In the genomic region with DNA sequence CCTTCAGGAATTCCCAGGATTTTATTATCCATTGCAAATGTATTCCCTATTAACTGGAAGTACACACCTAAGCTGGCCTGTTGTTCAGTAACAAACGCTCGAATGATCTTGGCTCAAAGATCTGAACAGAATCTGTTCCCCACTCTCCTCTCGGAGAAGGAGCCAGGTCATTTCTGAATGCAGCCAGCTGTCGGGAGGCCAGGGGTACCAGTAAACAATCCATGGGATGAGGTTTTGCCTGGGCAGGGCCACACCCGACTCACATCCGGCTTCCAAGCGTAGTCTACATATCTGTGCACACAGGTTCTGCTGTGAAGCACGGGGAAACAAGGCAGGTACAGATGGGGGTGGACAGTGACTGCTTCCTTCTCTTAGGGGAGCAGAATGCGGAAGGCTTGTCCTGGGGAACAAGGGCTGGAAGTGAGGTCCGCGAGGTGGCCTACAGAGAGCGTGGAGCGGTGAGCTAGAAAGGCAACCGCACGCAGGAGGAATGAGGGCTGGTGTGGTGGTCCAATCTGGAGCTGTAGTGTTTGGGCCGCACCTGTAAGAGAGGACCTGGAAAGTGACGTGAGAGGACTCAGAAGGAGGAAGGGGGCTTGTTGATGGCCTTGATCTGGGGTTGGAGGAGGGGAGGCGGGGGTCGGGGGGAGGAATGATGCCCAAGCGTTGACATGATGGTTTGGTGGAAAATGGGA, we compare ENCODE assay signal across 8 mouse cellular contexts. TPM values are rescaled to one million over a fixed set of nuclear protein-coding genes. Genes with fewer than 3 reads are reported as not detected.
DNase-seq lines count a peak whose midpoint lies in the region; ATAC-seq lines count a peak whose summit lies in the region.

No protein-coding gene starts in this region.

- no peaks in the 10 kb centered on the region for H3K36me3 ChIP-seq in midbrain, embryonic 15.5 days (replicated peaks)
- no peaks in the 10 kb centered on the region for H3K36me3 ChIP-seq in stomach, embryonic 14.5 days (ENCODE audit: control insufficient read depth, insufficient read depth, low read length)

- peak; percentile 62 for DNase-seq in right cerebral cortex, adult 18-20 months
- no peak for DNase-seq in right cerebral cortex, postnatal 14 days
- DNase-seq in embryo, embryonic 11 days: peak; percentile 68
- DNase-seq in heart, adult 8-10 months (ENCODE audit: low spot score): peak; percentile 78
- DNase-seq in kidney, adult 8-10 months: peak; percentile 70 to 72
- peak; percentile 79 for DNase-seq in liver

- WGBS in midbrain, embryonic 15.5 days: 2% methylated on average over 20 of the region's 20 CpGs
- WGBS in stomach, embryonic 14.5 days: 2% methylated on average over 20 of the region's 20 CpGs

- H3K27me3 ChIP-seq in midbrain, embryonic 15.5 days (replicated peaks): no peaks in the 10 kb centered on the region
- no peaks in the 10 kb centered on the region for H3K27me3 ChIP-seq in stomach, embryonic 14.5 days (ENCODE audit: control insufficient read depth, insufficient read depth, low read length)

- peak; percentile 28 for ATAC-seq in midbrain, embryonic 15.5 days (replicated peaks)
- peak; percentile 40 for ATAC-seq in stomach, embryonic 14.5 days (ENCODE audit: insufficient number of reproducible peaks, insufficient read depth, low FRiP score, low read depth)

- no peaks in the 10 kb centered on the region for H3K9me3 ChIP-seq in midbrain, embryonic 15.5 days
- H3K9me3 ChIP-seq in stomach, embryonic 14.5 days (ENCODE audit: control insufficient read depth, low read depth, low read length): no peaks in the 10 kb centered on the region

- peak overlapping the region; percentile 53 for H3K4me3 ChIP-seq in midbrain, embryonic 15.5 days
- peak overlapping the region; percentile 62 for H3K4me3 ChIP-seq in stomach, embryonic 14.5 days (ENCODE audit: low read depth, low read length)

- peaks cover 19% of the 10 kb centered on the region for H3K4me1 ChIP-seq in midbrain, embryonic 15.5 days
- peaks cover 18% of the 10 kb centered on the region for H3K4me1 ChIP-seq in stomach, embryonic 14.5 days (ENCODE audit: control insufficient read depth, insufficient read depth, low read length)

- H3K9ac ChIP-seq in midbrain, embryonic 15.5 days: peak overlapping the region; percentile 62
- peak overlapping the region; percentile 45 for H3K9ac ChIP-seq in stomach, embryonic 14.5 days (replicated peaks; ENCODE audit: low read depth, low read length)

- peak overlapping the region; percentile 91 for H3K27ac ChIP-seq in midbrain, embryonic 15.5 days
- H3K27ac ChIP-seq in stomach, embryonic 14.5 days (ENCODE audit: low read length): peak overlapping the region; percentile 90

- H3K4me2 ChIP-seq in midbrain, embryonic 15.5 days: peak overlapping the region; percentile 68
- peak overlapping the region; percentile 85 for H3K4me2 ChIP-seq in stomach, embryonic 14.5 days (replicated peaks; ENCODE audit: low read depth, low read length)

RNA-seq across cellular contexts. Expression of a gene that starts 16.5 kb away (rescaled TPM):
- 1,000 to 10,000 TPM in 2 of 4 experiments, 100 to 1,000 TPM in 2; 839 to 1,234 (median 1,027) TPM for total RNA-seq in heart, adult 8-10 months (2022)
- polyA plus RNA-seq in midbrain, embryonic 15.5 days (2015; fragmentation: Nextera tagmentation; extraction: Ambion mirVana): 1,496 and 1,513 TPM in 2 replicates
- polyA plus RNA-seq in stomach, embryonic 14.5 days (2014; fragmentation: Nextera tagmentation; extraction: Ambion mirVana): 1,055 and 1,113 TPM in 2 replicates

RNA-seq across cellular contexts. Expression of a gene that starts 17.3 kb away (rescaled TPM):
- total RNA-seq in heart, adult 8-10 months (2022): not detected
- polyA plus RNA-seq in midbrain, embryonic 15.5 days (2015; fragmentation: Nextera tagmentation; extraction: Ambion mirVana): 0.74 and 0.86 TPM in 2 replicates
- polyA plus RNA-seq in stomach, embryonic 14.5 days (2014; fragmentation: Nextera tagmentation; extraction: Ambion mirVana): 0.20 and 0.35 TPM in 2 replicates

RNA-seq across cellular contexts. Expression of a gene that starts 27.5 kb away (rescaled TPM):
- total RNA-seq in heart, adult 8-10 months (2022): 10 to 100 TPM; 11.8 to 14.2 (median 12.6) TPM
- polyA plus RNA-seq in midbrain, embryonic 15.5 days (2015; fragmentation: Nextera tagmentation; extraction: Ambion mirVana): 14.2 and 14.8 TPM in 2 replicates
- 7.5 and 9.2 TPM in 2 replicates for polyA plus RNA-seq in stomach, embryonic 14.5 days (2014; fragmentation: Nextera tagmentation; extraction: Ambion mirVana)

RNA-seq across cellular contexts. Expression of a gene that starts 34.9 kb away (rescaled TPM):
- total RNA-seq in heart, adult 8-10 months (2022): 10 to 100 TPM; 44.4 to 61.8 (median 45.5) TPM
- polyA plus RNA-seq in midbrain, embryonic 15.5 days (2015; fragmentation: Nextera tagmentation; extraction: Ambion mirVana): 36.4 and 37.9 TPM in 2 replicates
- 28.3 and 34.1 TPM in 2 replicates for polyA plus RNA-seq in stomach, embryonic 14.5 days (2014; fragmentation: Nextera tagmentation; extraction: Ambion mirVana)
